In the genomic region with DNA sequence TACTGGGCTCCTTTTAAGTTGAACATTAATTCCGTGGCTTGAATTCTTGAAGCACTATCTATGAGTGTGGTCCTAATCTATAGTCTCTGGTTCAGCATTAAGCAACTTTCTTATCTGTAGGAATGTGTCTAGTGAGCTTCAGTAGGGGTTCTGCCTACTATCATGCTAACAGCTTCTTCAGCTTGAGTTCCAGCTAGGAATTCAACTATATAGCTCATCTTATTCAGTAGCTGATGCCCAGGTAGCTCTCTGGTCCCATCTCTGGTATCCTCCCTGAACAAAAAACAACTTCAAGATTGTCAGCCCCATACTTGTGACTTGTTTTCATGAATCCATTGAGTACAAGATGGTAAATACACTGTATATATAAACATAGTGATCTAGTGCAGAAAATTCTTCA, we compare ENCODE assay signal across 8 mouse cellular contexts. TPM values are rescaled to one million over a fixed set of nuclear protein-coding genes. Genes with fewer than 3 reads are reported as not detected.
DNase-seq lines count a peak whose midpoint lies in the region; ATAC-seq lines count a peak whose summit lies in the region.

A gene (plus strand): TSS at position 301 of the 400 bp plus-strand sequence.

- H3K27ac ChIP-seq in embryonic facial prominence, embryonic 11.5 days (replicated peaks; ENCODE audit: low read depth, low read length), result no peak within 1 kb of the TSS
- no peak within 1 kb of the TSS for H3K27ac ChIP-seq in hindbrain, embryonic 15.5 days (replicated peaks)
- H3K27ac ChIP-seq in midbrain, embryonic 14.5 days (replicated peaks; ENCODE audit: low read depth, low read length), result no peak within 1 kb of the TSS

- H3K9ac ChIP-seq in embryonic facial prominence, embryonic 11.5 days (replicated peaks; ENCODE audit: low read length), result no peak within 1 kb of the TSS
- H3K9ac ChIP-seq in hindbrain, embryonic 15.5 days, result no peak within 1 kb of the TSS
- H3K9ac ChIP-seq in midbrain, embryonic 14.5 days (replicated peaks; ENCODE audit: low read length), result no peak within 1 kb of the TSS

- no peaks in the 10 kb centered on the region for H3K27me3 ChIP-seq in embryonic facial prominence, embryonic 11.5 days (ENCODE audit: control insufficient read depth, insufficient read depth, low read length)
- no peaks in the 10 kb centered on the region for H3K27me3 ChIP-seq in hindbrain, embryonic 15.5 days
- no peaks in the 10 kb centered on the region for H3K27me3 ChIP-seq in midbrain, embryonic 14.5 days (ENCODE audit: control insufficient read depth, insufficient read depth, low read length)

- no peaks in the 10 kb centered on the region for H3K9me3 ChIP-seq in embryonic facial prominence, embryonic 11.5 days (replicated peaks; ENCODE audit: control insufficient read depth, low read length)
- no peaks in the 10 kb centered on the region; the same call in none of the 2 replicates for H3K9me3 ChIP-seq in hindbrain, embryonic 15.5 days
- no peaks in the 10 kb centered on the region for H3K9me3 ChIP-seq in midbrain, embryonic 14.5 days (ENCODE audit: control insufficient read depth, low read length)

- no peaks in the 10 kb centered on the region for H3K36me3 ChIP-seq in embryonic facial prominence, embryonic 11.5 days (replicated peaks; ENCODE audit: control insufficient read depth, insufficient read depth, low read depth, low read length)
- no peaks in the 10 kb centered on the region for H3K36me3 ChIP-seq in hindbrain, embryonic 15.5 days
- no peaks in the 10 kb centered on the region for H3K36me3 ChIP-seq in midbrain, embryonic 14.5 days (ENCODE audit: control insufficient read depth, insufficient read depth, low read length)

- ATAC-seq in embryonic facial prominence, embryonic 11.5 days (replicated peaks; ENCODE audit: insufficient number of reproducible peaks, low FRiP score, low TSS enrichment, low read depth), result no peak
- ATAC-seq in hindbrain, embryonic 15.5 days (ENCODE audit: low FRiP score, low read depth), result no peak
- ATAC-seq in midbrain, embryonic 14.5 days (ENCODE audit: low FRiP score, low TSS enrichment), result no peak

- DNase-seq in layer of hippocampus, adult 18-20 months (ENCODE audit: low spot score in 2 of 2), result no peak
- DNase-seq in layer of hippocampus, adult 11-12 months (ENCODE audit: low spot score), result no peak
- no peak for DNase-seq in embryonic facial prominence, embryonic 11.5 days (ENCODE audit: low spot score)
- DNase-seq in midbrain, embryonic 14.5 days, result no peak
- no peak for DNase-seq in cerebellum, adult 11 months
- no peak for DNase-seq in ovary, postnatal 14 days (ENCODE audit: low spot score)
- DNase-seq in frontal cortex, postnatal 25 days (ENCODE audit: low spot score in 2 of 2), result no peak

- 44% methylated on average over 1 of the region's 1 CpGs for WGBS in embryonic facial prominence, embryonic 11.5 days
- WGBS in hindbrain, embryonic 15.5 days, result 68% methylated on average over 1 of the region's 1 CpGs
- WGBS in midbrain, embryonic 14.5 days, result 60% methylated on average over 1 of the region's 1 CpGs

- H3K4me1 ChIP-seq in embryonic facial prominence, embryonic 11.5 days (ENCODE audit: control insufficient read depth, insufficient read depth, low read length), result no peaks in the 10 kb centered on the region
- H3K4me1 ChIP-seq in hindbrain, embryonic 15.5 days (replicated peaks), result 0 out of 2 replicates have a peak, but pooled peaks cover 3% of the 10 kb centered on the region
- H3K4me1 ChIP-seq in midbrain, embryonic 14.5 days (ENCODE audit: control insufficient read depth, insufficient read depth, low read length), result no peaks in the 10 kb centered on the region; the same call in 1 of the 2 replicates

- H3K4me3 ChIP-seq in embryonic facial prominence, embryonic 11.5 days (ENCODE audit: low read depth, low read length), result no peak within 1 kb of the TSS
- H3K4me3 ChIP-seq in hindbrain, embryonic 15.5 days, result no peak within 1 kb of the TSS
- no peak within 1 kb of the TSS for H3K4me3 ChIP-seq in midbrain, embryonic 14.5 days (replicated peaks; ENCODE audit: low read depth, low read length)

- no peak within 1 kb of the TSS for H3K4me2 ChIP-seq in embryonic facial prominence, embryonic 11.5 days (ENCODE audit: low read depth, low read length)
- no peak within 1 kb of the TSS for H3K4me2 ChIP-seq in hindbrain, embryonic 15.5 days
- no peak within 1 kb of the TSS for H3K4me2 ChIP-seq in midbrain, embryonic 14.5 days (ENCODE audit: low read length)

RNA-seq across cellular contexts. Expression of the gene that starts here (rescaled TPM):
- 100 to 1,000 TPM; 119 to 137 TPM for total RNA-seq in layer of hippocampus, adult 18-20 months (2021)
- polyA plus RNA-seq in embryonic facial prominence, embryonic 11.5 days (2014; fragmentation: Nextera tagmentation; extraction: Ambion mirVana), result 133 and 148 TPM in 2 replicates
- polyA plus RNA-seq in hindbrain, embryonic 15.5 days (2015; fragmentation: Nextera tagmentation; extraction: Ambion mirVana), result 577 and 610 TPM in 2 replicates
- 622 and 693 TPM in 2 replicates for polyA plus RNA-seq in midbrain, embryonic 14.5 days (2014; fragmentation: Nextera tagmentation; extraction: Ambion mirVana)
